Mouse (Mus musculus) brain, embryonic 18.5 days (tissue): ENCODE data around the gene Slc22a23.

Experiments
- DNase-seq: peaks from one replicate; pipeline ENCODE4 v3.0.0-alpha.2; 2012; ENCODE audit warnings: low read depth, low spot score

The Slc22a23 gene

DNA sequence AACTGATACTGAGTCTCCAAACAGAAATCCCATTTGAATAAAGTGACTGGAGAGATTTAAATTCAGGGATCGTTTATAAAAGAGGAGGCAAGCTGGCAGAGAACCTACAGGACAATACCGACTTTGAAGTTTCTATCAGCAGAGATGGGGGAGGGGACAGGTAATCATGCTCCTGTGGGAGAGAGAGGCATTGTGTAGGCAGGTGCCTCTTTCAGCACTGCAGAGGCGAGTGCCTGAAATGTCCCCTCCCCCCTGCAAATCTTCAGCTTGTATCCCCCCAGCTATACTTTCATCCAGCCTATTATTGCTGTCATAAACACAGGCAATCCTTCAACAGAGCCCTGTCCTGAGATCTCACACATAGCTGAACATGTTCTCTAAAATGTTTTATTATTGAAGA, 43.4 kb downstream of the Slc22a23 start:
- no peak for DNase-seq

DNA sequence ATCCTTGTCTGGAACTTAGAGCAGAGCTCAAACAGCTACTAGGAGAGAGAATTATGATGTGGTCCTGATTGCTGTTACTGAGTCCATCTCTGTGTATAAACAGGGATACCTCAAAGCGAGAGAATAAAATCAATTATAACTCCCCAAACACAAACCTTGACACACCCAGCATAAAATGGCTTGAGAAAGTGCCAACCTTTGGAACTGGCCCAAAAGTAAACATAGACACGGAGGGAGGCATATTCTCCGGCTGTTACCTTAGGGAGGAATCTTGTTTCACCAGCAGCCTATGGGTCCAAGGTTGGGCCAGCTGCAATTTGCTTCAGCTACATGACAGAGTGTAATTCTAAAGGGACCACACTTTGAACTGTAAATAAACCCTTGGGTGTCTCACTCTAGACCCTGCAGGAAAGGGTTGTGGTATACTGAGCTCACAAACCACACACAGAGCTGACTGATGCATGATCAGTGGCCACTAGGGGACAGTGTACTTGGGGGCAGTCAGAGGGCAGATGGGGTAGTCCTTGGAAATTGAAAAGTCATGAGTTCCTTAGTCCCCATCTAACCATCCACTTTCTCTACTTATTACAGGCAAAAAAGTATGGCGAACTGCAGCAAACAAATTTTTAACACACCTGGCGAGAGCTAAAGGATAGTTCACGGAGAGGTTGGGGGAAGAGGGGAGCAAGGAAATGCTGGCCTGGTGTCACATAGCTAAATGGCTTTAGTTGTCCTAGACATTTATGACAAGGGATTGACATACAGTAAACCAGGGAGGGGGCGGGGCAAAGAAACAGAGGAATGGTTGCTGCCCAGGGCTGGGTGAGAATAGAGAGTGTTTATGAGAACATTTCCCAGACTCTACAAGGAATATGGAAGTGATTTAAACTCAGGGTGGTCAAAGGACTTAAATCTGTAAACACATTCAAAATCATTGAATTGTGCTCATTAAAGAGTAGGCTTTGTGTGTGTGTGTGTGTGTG, 45.3 kb downstream of the Slc22a23 start:
- DNase-seq, result no peak

GRCm38 (mm10) chr13:34298674-34299073, 46.3 kb downstream of the Slc22a23 start:
- no peak for DNase-seq

GRCm38 (mm10) chr13:34298061-34298460, 46.9 kb downstream of the Slc22a23 start:
- DNase-seq, result no peak

DNA sequence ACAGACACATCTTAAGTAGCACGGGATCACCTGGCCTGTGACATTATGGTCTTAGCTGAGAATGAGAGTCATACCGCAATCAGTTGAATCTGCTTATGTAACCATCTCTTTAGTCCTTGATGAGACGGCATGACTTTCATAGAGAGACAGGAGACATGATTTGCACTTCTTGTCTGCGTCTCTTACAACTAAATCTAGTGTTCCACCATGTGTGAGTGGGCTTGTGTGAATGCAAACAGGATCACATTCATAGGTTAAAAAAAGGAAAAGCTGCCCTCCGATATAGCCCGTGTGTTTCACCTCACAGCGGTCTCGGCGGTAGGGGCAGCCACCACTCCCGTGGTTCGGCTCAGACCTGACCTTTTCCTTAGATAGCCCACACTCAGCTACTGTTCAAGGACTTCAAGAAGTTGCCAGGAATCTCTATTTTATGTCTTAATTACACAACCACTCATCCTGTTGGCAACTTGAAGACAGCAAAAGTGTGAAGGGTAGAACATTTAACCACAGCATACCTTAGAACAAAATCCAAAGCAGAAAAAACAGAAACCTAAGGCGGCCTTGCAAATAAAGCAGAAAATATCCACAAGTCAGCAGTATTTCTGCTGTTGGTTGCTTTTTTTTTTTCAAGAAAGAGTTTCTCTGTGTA, 49.1 kb downstream of the Slc22a23 start:
- DNase-seq, result no peak

GRCm38 (mm10) chr13:34294212-34294611, 50.8 kb downstream of the Slc22a23 start:
- DNase-seq, result no peak

- DNase-seq, result no peak
Measured at GRCm38 (mm10) chr13:34292042-34292441, 52.9 kb downstream of the Slc22a23 start.

- no peak for DNase-seq
Measured at GRCm38 (mm10) chr13:34290346-34290745, 54.6 kb downstream of the Slc22a23 start.

GRCm38 (mm10) chr13:34289567-34289966, 55.4 kb downstream of the Slc22a23 start:
- DNase-seq, result no peak

DNA sequence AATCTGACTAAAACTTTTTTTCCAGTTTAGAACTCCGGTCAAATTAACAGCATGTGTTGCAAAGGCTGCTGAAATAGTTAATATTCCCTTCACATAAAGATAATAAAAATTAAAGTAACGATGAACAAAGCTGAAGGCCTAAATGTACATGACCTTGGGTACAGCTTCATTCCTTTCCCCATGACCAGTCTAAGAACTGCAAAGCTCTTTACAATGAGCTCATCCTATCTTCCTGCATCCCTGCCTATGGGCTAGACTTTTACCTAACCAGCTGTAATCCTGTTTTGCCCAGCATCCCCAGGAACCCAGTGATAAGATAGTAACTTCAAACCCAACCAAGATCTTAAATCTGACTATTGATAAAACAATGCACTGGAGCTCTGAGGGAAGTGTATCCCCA, 56.9 kb downstream of the Slc22a23 start:
- DNase-seq, result no peak

GRCm38 (mm10) chr13:34287601-34288083, 57.3 kb downstream of the Slc22a23 start:
- no peak for DNase-seq

DNA sequence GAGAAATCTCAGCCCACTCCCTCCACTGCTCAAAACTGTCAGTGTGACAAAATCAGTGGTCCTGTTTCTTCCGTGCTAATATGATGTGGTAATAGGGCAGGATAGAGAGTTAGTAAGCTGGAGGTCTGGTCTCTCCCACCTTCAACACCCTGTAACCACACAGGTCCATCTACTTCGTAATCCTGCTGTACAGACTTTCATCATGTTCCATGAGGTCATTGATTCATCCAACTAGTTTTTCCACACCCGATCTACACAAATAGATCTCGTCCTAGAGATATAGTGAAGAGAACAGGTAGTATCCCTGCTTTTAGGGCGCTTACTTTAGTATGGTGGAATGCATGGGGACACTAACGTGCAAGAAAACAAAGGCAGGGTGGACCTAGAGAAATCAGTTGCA, 63.6 kb downstream of the Slc22a23 start:
- DNase-seq, result no peak

DNA sequence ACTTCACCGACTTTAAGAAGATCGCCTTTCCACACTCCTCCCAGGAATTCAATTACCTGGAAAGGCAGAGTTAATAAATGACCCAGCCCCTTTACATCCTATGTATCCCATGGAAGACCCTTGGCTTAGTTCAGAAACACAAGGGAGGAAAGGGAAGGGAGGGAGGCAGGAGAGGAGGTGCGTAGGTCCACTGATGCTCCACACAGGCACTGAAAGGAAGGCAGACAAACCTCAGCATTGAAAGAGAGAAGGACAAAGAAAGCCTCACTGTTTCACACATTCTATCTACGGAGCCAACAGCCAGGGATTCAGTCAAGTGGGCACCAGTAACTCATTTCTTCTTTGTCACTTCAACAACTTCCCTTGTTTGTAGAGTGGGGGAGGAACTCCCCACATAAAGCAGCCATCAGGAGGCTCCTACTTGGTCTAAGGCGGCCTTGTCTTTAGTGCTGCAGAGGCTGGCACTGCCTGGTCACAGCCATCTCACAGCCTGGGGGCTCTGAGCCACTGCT, 66.2 kb downstream of the Slc22a23 start:
- DNase-seq, result no peak

DNA sequence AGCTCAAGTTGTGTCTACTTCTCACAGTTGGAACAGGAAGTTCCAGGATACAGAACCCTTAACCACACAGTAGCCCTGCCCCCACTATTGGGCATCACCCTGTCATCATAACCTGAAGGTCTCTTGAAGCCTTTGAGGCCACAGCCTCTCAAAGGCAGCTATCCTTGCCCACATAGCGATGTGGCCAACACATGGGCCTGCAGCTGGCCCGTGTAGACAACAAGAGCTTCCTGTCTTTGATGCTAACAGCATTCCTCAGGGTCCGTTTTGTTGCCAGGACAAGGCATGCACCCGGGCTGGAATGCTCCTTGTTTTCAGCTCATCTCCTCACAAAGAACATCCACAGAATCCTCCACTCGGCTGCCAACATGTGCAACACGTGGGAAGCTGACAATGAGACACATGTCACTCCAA, 66.7 kb downstream of the Slc22a23 start:
- no peak for DNase-seq

DNA sequence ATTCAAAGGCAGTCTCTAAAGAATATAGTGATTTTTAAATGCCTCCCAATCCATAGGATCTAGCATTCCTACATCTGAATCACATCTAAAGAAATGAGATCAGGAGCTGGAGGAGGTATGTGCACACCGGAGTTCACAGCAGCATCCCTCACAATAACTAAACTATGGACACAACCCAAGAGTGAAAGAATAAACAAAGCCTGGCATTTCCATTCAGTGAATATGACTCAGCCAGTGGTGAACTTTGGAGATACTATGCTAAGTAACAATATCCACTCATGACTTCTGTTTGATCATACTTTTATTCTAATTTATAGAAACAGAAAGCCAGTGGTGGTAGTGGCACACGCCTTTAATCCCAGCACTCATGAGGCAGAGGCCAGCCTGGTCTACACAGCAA, 67.4 kb downstream of the Slc22a23 start:
- DNase-seq, result no peak

GRCm38 (mm10) chr13:34277001-34277400, 68.0 kb downstream of the Slc22a23 start:
- no peak for DNase-seq

DNA sequence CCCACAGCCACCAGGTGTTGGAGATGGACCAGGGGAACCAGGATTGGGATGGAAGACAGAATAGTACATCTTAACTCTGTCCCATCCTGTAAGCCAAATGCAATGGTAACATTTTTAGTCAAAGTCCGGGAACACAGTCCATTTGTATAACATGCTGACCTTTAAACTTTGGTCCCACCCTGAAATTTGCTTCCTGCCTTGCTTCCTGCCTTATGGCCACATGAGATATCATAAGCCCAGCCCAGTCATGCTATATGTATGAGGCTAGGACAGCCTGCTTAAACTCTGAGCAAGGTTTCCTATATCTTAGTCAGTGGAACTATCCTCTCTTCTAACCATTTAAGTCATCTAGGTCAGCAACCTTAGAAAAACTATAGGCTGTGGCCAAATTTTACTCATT, 70.1 kb downstream of the Slc22a23 start:
- no peak for DNase-seq

DNA sequence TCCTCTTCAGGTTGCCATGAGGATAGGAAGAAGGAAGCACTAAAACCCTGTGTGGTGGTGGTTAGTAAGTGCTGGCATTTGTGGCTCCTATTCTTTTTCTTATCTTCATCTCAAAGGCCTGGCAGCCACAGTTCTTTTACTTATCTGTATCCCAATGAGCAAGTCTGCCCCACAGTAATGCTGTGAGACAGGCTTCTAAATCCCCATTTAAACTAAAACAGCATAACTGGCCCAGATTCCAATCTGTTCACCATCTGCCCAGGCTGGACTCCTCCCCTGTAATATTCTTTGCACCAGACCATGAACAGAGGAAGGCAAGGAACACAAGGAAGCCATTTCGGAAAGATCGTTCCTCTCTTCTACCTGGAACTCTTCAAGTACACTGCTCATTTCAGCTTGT, 70.6 kb downstream of the Slc22a23 start:
- DNase-seq, result no peak

DNA sequence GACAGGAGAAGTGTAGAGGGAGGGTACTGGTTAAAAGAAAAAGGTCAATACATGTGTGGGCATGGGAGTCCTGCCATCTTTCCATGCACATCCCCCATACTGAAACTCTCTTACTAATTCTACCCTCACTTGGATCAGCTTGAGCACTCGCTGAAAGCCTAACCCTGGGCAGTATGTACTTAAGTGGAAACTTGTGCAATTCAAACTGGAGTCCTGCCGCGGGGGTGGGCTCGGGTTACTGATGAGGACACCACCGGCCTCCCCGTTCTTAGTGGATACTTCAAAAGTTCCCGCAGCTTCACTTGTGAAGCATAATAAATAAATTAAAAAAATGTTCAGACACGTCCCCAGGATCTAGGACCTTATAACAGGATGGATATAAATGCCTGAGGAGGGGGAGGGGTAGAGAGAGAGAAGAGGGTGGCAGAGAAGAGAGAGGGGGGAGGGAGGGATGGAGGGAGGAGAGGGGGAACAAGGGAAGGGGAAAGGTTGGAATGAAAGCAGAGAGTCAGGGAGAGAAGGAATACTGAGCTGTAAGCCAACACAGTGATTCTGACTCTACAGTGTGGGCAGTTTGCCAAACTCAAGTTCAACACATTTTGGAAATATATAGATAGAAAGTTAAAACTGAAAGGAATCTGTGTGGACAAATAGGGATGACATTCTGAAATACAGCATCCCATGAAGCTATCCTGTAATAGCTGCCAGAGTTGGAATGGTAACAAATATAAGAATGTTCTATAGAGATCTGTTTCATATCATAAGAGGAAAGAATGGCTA, 72.5 kb downstream of the Slc22a23 start:
- DNase-seq, result no peak

DNA sequence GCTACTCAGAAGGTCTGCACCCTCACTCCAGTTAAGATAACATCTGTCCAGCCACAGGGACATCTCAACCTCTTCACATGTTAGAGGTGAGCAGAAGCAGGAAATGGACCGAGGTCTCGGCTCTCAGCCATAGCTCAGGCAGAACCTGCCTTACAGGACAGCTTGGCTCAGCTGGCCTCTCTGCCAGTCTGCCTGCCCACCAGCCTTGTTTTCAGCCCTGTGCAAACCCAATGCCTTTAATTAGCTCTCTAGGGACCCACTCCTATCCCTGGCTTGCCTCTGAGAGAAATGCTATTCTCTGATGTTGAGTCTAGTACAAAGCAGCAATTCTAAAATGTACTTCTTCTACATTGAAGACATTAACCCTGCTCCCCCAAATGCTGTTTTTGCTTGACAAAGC, 73.3 kb downstream of the Slc22a23 start:
- DNase-seq, result no peak

DNA sequence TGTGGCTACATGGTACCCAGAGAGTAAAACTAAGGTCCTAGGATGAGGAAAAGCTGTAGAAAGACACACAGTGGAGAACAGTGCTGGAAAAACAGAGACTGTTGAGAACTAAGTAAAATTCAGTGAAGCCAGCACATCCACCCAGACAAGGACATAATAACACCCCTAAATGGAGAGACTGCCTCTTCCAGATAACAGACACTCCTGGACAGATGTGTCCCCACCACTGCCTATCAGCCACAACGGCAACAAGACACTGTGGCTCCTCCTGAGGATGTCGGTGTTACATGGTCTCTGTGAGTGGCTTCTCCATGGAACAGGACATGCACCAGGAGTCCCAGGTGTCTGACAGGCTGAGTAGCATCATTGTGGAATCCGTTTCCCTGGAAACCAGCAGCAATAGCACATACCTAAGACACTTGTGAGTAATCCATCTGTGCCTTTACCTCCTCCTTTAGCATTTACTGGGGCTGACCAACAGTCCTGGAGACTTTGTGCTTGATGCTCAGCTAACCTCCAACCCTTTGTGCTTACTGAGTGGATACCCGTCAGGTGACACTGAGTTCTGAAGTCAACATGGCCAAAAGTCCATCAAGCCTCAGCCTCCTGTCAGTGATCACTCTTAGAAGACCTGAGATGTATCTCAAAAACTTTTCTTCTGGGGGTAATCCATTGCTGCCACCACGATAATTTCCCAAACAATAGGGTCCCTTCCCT, 73.9 kb downstream of the Slc22a23 start:
- no peak for DNase-seq
